Mouse (Mus musculus): ENCODE measurements around the gene Fam161b.

The Fam161b gene

GRCm38 (mm10) chr12:84361555-84362489 lies at the start of gene Fam161b, which contains the start of gene Coq6:
TSS of gene Fam161b (minus strand) at chr12:84361833.
TSS of gene Coq6 (plus strand) at chr12:84361657.
- peak; percentile 98 for DNase-seq (ENCODE audit: low read depth, low spot score)

GRCm38 (mm10) chr12:84408819-84409507 lies 47.3 kb upstream of the Fam161b start, which contains the start of the genes Entpd5 and Bbof1:
TSS of gene Entpd5 (minus strand) at chr12:84409029.
TSS of gene Bbof1 (plus strand) at chr12:84409071.
- DNase-seq (ENCODE audit: low read depth, low spot score), result peak; percentile 86

GRCm38 (mm10) chr12:84407874-84408818 lies 46.5 kb upstream of the Fam161b start:
- peak; percentile 45 for DNase-seq (ENCODE audit: low read depth, low spot score)

- peak; percentile 58 for DNase-seq (ENCODE audit: low read depth, low spot score)
Measured at GRCm38 (mm10) chr12:84407259-84407658, 45.6 kb upstream of the Fam161b start.

- DNase-seq (ENCODE audit: low read depth, low spot score), result no peak
Measured at GRCm38 (mm10) chr12:84404541-84404940, 42.9 kb upstream of the Fam161b start.

- no peak for DNase-seq (ENCODE audit: low read depth, low spot score)
Measured at GRCm38 (mm10) chr12:84402923-84403322, 41.3 kb upstream of the Fam161b start.

- DNase-seq (ENCODE audit: low read depth, low spot score), result no peak
Measured at GRCm38 (mm10) chr12:84400653-84401052, 39.0 kb upstream of the Fam161b start.

- no peak for DNase-seq (ENCODE audit: low read depth, low spot score)
Measured at GRCm38 (mm10) chr12:84400068-84400467, 38.4 kb upstream of the Fam161b start.

GRCm38 (mm10) chr12:84399663-84400062 lies 38.0 kb upstream of the Fam161b start:
- no peak for DNase-seq (ENCODE audit: low read depth, low spot score)

GRCm38 (mm10) chr12:84399135-84399534 lies 37.5 kb upstream of the Fam161b start:
- no peak for DNase-seq (ENCODE audit: low read depth, low spot score)

- DNase-seq (ENCODE audit: low read depth, low spot score), result no peak
Measured at GRCm38 (mm10) chr12:84398629-84399028, 37.0 kb upstream of the Fam161b start.

- DNase-seq (ENCODE audit: low read depth, low spot score), result no peak
Measured at GRCm38 (mm10) chr12:84397685-84398084, 36.1 kb upstream of the Fam161b start.

- DNase-seq (ENCODE audit: low read depth, low spot score), result no peak
Measured at GRCm38 (mm10) chr12:84396947-84397679, 35.5 kb upstream of the Fam161b start.

GRCm38 (mm10) chr12:84393847-84394246 lies 32.2 kb upstream of the Fam161b start:
- no peak for DNase-seq (ENCODE audit: low read depth, low spot score)

GRCm38 (mm10) chr12:84392681-84393080 lies 31.0 kb upstream of the Fam161b start:
- no peak for DNase-seq (ENCODE audit: low read depth, low spot score)

GRCm38 (mm10) chr12:84390336-84390735 lies 28.7 kb upstream of the Fam161b start:
- DNase-seq (ENCODE audit: low read depth, low spot score), result no peak

- DNase-seq (ENCODE audit: low read depth, low spot score), result peak; percentile 31
Measured at GRCm38 (mm10) chr12:84388774-84389400, 27.3 kb upstream of the Fam161b start.

GRCm38 (mm10) chr12:84388097-84388496 lies 26.5 kb upstream of the Fam161b start:
- no peak for DNase-seq (ENCODE audit: low read depth, low spot score)

- DNase-seq (ENCODE audit: low read depth, low spot score), result no peak
Measured at GRCm38 (mm10) chr12:84385408-84385807, 23.8 kb upstream of the Fam161b start.

- DNase-seq (ENCODE audit: low read depth, low spot score), result no peak
Measured at GRCm38 (mm10) chr12:84384644-84385081, 23.0 kb upstream of the Fam161b start.
